Mouse (Mus musculus) CH12.LX (cell line): Measurements from ENCODE around the gene Cela1. TPM values are rescaled to one million over a fixed set of nuclear protein-coding genes. Genes with fewer than 3 reads are reported as not detected.

Experiments
- DNase-seq: peaks from one replicate; pipeline ENCODE4 v3.0.0-alpha.2; 2013; ENCODE audit errors: extremely low read depth
- H3K27ac ChIP-seq: 2 replicates; pipeline ENCODE4 v1.5.1; 2012; ENCODE audit warnings: low read depth, mild to moderate bottlenecking, control low read depth, moderate library complexity; ENCODE audit not compliant: insufficient read depth
- H3K27me3 ChIP-seq: replicated peaks from 2 replicates; pipeline ENCODE3; 2012; ENCODE audit warnings: inconsistent platforms
- H3K36me3 ChIP-seq, 2 experiments: replicated peaks in 1 of 2; 2 replicates each; pipeline versions ENCODE3 to v1.6.1; 2012; ENCODE audit warnings: inconsistent platforms in 1 of 2, low read length in 1 of 2, mild to moderate bottlenecking in 1 of 2, mixed read lengths in 1 of 2, moderate library complexity in 1 of 2; ENCODE audit not compliant: control insufficient read depth in 1 of 2, insufficient read depth in 1 of 2
- H3K4me1 ChIP-seq, 2 experiments: 2 replicates each; pipeline ENCODE4 v1.6.1; 2012; ENCODE audit warnings: inconsistent platforms in 1 of 2, moderate library complexity in 1 of 2; ENCODE audit not compliant: insufficient read depth in 2 of 2, control insufficient read depth in 1 of 2
- H3K4me2 ChIP-seq: 2 replicates; pipeline ENCODE4 v1.6.1; 2012; ENCODE audit warnings: low read depth, mild to moderate bottlenecking, control low read depth; ENCODE audit not compliant: poor library complexity, insufficient read depth, severe bottlenecking
- H3K4me3 ChIP-seq, 3 experiments: fragments of 150-350 bp in 1 of 3; sonication (generic) in 1 of 3; replicated peaks in 1 of 3; 2 replicates each; pipeline versions ENCODE3 to v1.5.1; 2011 to 2012; ENCODE audit warnings: low read depth in 2 of 3, low read length in 2 of 3, mild to moderate bottlenecking in 2 of 3, moderate library complexity in 2 of 3, control low read depth in 1 of 3, improper control_type of control experiment in 1 of 3, inconsistent platforms in 1 of 3, mixed read lengths in 1 of 3; ENCODE audit not compliant: poor library complexity in 1 of 3
- H3K79me2 ChIP-seq: replicated peaks from 2 replicates; pipeline ENCODE4 v1.6.1; 2012; ENCODE audit warnings: mild to moderate bottlenecking, moderate library complexity; ENCODE audit not compliant: control insufficient read depth, poor library complexity, insufficient read depth, severe bottlenecking; ENCODE audit errors: extremely low read depth
- H3K9ac ChIP-seq: 2 replicates; pipeline ENCODE4 v1.6.1; 2012; ENCODE audit warnings: low read depth, mild to moderate bottlenecking, control low read depth, moderate library complexity; ENCODE audit not compliant: insufficient read depth
- H3K9me3 ChIP-seq: replicated peaks from 2 replicates; pipeline ENCODE3; 2012; ENCODE audit warnings: low read length, inconsistent platforms, mixed read lengths
- BHLHE40 ChIP-seq: IDR thresholded peaks from 2 replicates; pipeline ENCODE4 v1.6.1; 2011; ENCODE audit warnings: mild to moderate bottlenecking, low read depth, low read length, improper control_type of control experiment
- CHD1 ChIP-seq: IDR thresholded peaks from 2 replicates; pipeline ENCODE4 v1.6.1; 2012; ENCODE audit warnings: low read depth, low read length, improper control_type of control experiment, inconsistent platforms
- CHD2 ChIP-seq: IDR thresholded peaks from 2 replicates; pipeline ENCODE4 v1.6.1; 2011; ENCODE audit warnings: low read length, improper control_type of control experiment
- E2F4 ChIP-seq: IDR thresholded peaks from 2 replicates; pipeline ENCODE4 v1.6.1; 2011; ENCODE audit warnings: low read depth, low read length, improper control_type of control experiment; ENCODE audit not compliant: insufficient replicate concordance
- ELF1 ChIP-seq: IDR thresholded peaks from 2 replicates; pipeline ENCODE4 v1.6.1; 2014; ENCODE audit warnings: low read depth, mild to moderate bottlenecking, inconsistent platforms, low read length, improper control_type of control experiment
- GABPA ChIP-seq: IDR thresholded peaks from 2 replicates; pipeline ENCODE4 v1.6.1; 2012; ENCODE audit warnings: low read depth, low read length, improper control_type of control experiment, inconsistent platforms; ENCODE audit not compliant: insufficient replicate concordance
- IRF4 ChIP-seq: IDR thresholded peaks from 2 replicates; pipeline ENCODE4 v1.6.1; 2014; ENCODE audit warnings: low read depth, mild to moderate bottlenecking, inconsistent platforms, low read length, improper control_type of control experiment
- JUN ChIP-seq: IDR thresholded peaks from 2 replicates; pipeline ENCODE4 v1.6.1; 2011; ENCODE audit warnings: low read depth, mild to moderate bottlenecking, low read length, improper control_type of control experiment, moderate library complexity; ENCODE audit not compliant: insufficient read depth
- JUND ChIP-seq: conservative IDR thresholded peaks from 2 replicates; pipeline ENCODE4 v1.6.1; 2011; ENCODE audit warnings: low read depth, low read length, improper control_type of control experiment
- KAT2A ChIP-seq: IDR thresholded peaks from 2 replicates; pipeline ENCODE4 v1.6.1; 2012; ENCODE audit warnings: low read length, improper control_type of control experiment, inconsistent platforms; ENCODE audit not compliant: insufficient replicate concordance
- MAZ ChIP-seq: IDR thresholded peaks from 2 replicates; pipeline ENCODE4 v1.6.1; 2012; ENCODE audit warnings: low read depth, mild to moderate bottlenecking, inconsistent platforms, low read length, improper control_type of control experiment, moderate library complexity
- MXI1 ChIP-seq: IDR thresholded peaks from 2 replicates; pipeline ENCODE4 v1.6.1; 2011; ENCODE audit warnings: mild to moderate bottlenecking, low read depth, low read length, improper control_type of control experiment
- MYC ChIP-seq: IDR thresholded peaks from 2 replicates; pipeline ENCODE4 v1.6.1; 2011; ENCODE audit warnings: low read depth, mild to moderate bottlenecking, improper control_type of control experiment, low read length
- NELFE ChIP-seq: IDR thresholded peaks from 2 replicates; pipeline ENCODE4 v1.6.1; 2011; ENCODE audit warnings: low read depth, low read length, improper control_type of control experiment
- NRF1 ChIP-seq: IDR thresholded peaks from 2 replicates; pipeline ENCODE4 v1.6.1; 2014; ENCODE audit warnings: low read depth, mild to moderate bottlenecking, inconsistent platforms, low read length, improper control_type of control experiment, moderate library complexity
- POLR2A ChIP-seq: IDR thresholded peaks from 2 replicates; pipeline ENCODE4 v1.6.1; 2011; ENCODE audit warnings: low read depth, mild to moderate bottlenecking, improper control_type of control experiment, low read length
- POLR2AphosphoS2 ChIP-seq: IDR thresholded peaks from 2 replicates; pipeline ENCODE4 v1.6.1; 2011; ENCODE audit warnings: low read depth, low read length, improper control_type of control experiment
- RAD21 ChIP-seq: IDR thresholded peaks from 2 replicates; pipeline ENCODE4 v1.6.1; 2011; ENCODE audit warnings: low read depth, mild to moderate bottlenecking, low read length, improper control_type of control experiment, moderate library complexity
- RCOR1 ChIP-seq: conservative IDR thresholded peaks from 2 replicates; pipeline ENCODE4 v1.6.1; 2012; ENCODE audit warnings: low read depth, mild to moderate bottlenecking, inconsistent platforms, low read length, improper control_type of control experiment
- SMC3 ChIP-seq: IDR thresholded peaks from 2 replicates; pipeline ENCODE4 v1.6.1; 2011; ENCODE audit warnings: low read depth, low read length, improper control_type of control experiment
- TBP ChIP-seq: conservative IDR thresholded peaks from 2 replicates; pipeline ENCODE4 v1.6.1; 2011; ENCODE audit warnings: low read depth, low read length, improper control_type of control experiment
- ZC3H11A ChIP-seq: IDR thresholded peaks from 2 replicates; pipeline ENCODE4 v1.6.1; 2012; ENCODE audit warnings: low read depth, mild to moderate bottlenecking, inconsistent platforms, low read length, improper control_type of control experiment
- ZKSCAN1 ChIP-seq: IDR thresholded peaks from 2 replicates; pipeline ENCODE4 v1.6.1; 2012; ENCODE audit warnings: low read depth, inconsistent platforms, low read length, improper control_type of control experiment, borderline replicate concordance
- ZNF384 ChIP-seq: IDR thresholded peaks from 2 replicates; pipeline ENCODE4 v1.6.1; 2012; ENCODE audit warnings: low read depth, low read length, improper control_type of control experiment, inconsistent platforms
- dilution Hi-C: fragments of 300-500 bp; cut with MboI; formaldehyde crosslinking; loops from 2 replicates; pipeline ENCODE4 v1.14.3; 2020; ENCODE audit warnings: low sequenced_read_pairs; ENCODE audit not compliant: extremely low pct_unique_long_range_greater_than_20kb, extremely low pct_ligation_motif_present
- in situ Hi-C: fragments of 300-500 bp; cut with MboI; formaldehyde crosslinking; loops from 3 replicates; pipeline ENCODE4 v1.14.3; 2019; ENCODE audit warnings: low sequenced_read_pairs, low pct_ligation_motif_present, low pct_unique_long_range_greater_than_20kb, mixed read lengths
- polyA plus RNA-seq: library from polyadenylated mRNA; unstranded; fragments of >175 nt; gene quantifications from 2 replicates; pipeline ENCODE4 v1.2.1, GENCODE M21; 2012; ENCODE audit warnings: low read depth; ENCODE audit not compliant: insufficient read length
- total RNA-seq, 2 experiments: library from RNA; depleted of rRNA; stranded (reverse); fragments of 300-350 nt in 1 of 2; fragments of >200 nt in 1 of 2; gene quantifications; 2 replicates each; pipeline ENCODE4 v1.2.3; 2012 to 2014

The Cela1 gene
- total and polyA plus RNA-seq, 3 experiments, result 1.3 to 4.8 (median 3.3) TPM

GRCm38 (mm10) chr15:100699386-100699785 lies 11.7 kb upstream of the Cela1 start:
- Histone ChIP-seq H3K4me2 (no peak overlapping the region), H3K27ac (no peak overlapping the region), H3K9me3 (no peaks in the 10 kb centered on the region), H3K4me1 (peaks cover 0 to 21% of the 10 kb centered on the region in 2 experiments; a peak in 2 of 4 replicates), H3K4me3 (no peak overlapping the region), H3K36me3 (peaks cover 0 to 3% of the 10 kb centered on the region in 2 experiments), H3K79me2 (no peaks in the 10 kb centered on the region), H3K9ac (no peak overlapping the region), H3K27me3 (peaks cover 1% of the 10 kb centered on the region)
- no peak for TF ChIP-seq ZNF384
- no peak for TF ChIP-seq IRF4
- no peak for TF ChIP-seq BHLHE40
- no peak for TF ChIP-seq GABPA
- no peak for TF ChIP-seq ELF1
- no peak for TF ChIP-seq JUND
- no peak for TF ChIP-seq MAZ
- no peak for TF ChIP-seq CHD1
- TF ChIP-seq MXI1, result no peak
- TF ChIP-seq E2F4, result no peak
- no peak for TF ChIP-seq MYC
- no peak for TF ChIP-seq RAD21
- no peak for TF ChIP-seq POLR2A
- dilution Hi-C loops (no loop called here), in situ Hi-C loops (no loop called here)
- peak; percentile 68 for DNase-seq

DNA sequence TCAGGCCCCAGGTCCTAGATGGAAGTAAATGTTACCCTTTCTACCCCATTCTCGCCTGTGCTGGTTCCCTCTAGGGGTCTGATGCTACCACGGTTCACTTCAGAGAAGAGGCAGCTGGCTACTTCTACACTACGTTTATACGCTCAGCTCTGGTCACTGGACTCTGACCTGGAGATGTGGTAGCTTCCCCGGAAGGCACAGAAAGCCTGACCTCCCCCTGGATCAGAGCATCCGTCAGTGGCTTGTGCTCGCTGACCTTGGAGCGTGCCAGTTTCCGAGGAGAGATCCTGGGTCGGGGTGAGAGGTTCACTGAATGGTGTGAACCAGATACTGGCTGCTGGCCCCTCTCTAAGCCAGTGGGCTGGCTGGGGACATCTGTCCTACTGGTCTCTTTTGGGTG lies 10.4 kb upstream of the Cela1 start:
- Histone ChIP-seq H3K9me3 (no peaks in the 10 kb centered on the region), H3K4me1 (peaks cover 0 to 21% of the 10 kb centered on the region in 2 experiments; a peak in 2 of 4 replicates), H3K4me2 (no peak overlapping the region), H3K9ac (no peak overlapping the region), H3K4me3 (no peak overlapping the region), H3K27ac (no peak overlapping the region), H3K79me2 (no peaks in the 10 kb centered on the region), H3K36me3 (peaks cover 0 to 3% of the 10 kb centered on the region in 2 experiments), H3K27me3 (no peaks in the 10 kb centered on the region)
- in situ Hi-C loops (no loop called here), dilution Hi-C loops (no loop called here)
- no peak for DNase-seq
- TF ChIP-seq MYC (no peak), RCOR1 (no peak)

GRCm38 (mm10) chr15:100694406-100694805 lies 6.7 kb upstream of the Cela1 start:
- Histone ChIP-seq H3K4me1 (peaks cover 0 to 6% of the 10 kb centered on the region in 2 experiments; a peak in 2 of 4 replicates), H3K36me3 (no peaks in the 10 kb centered on the region), H3K9me3 (peaks cover 21% of the 10 kb centered on the region)
- dilution Hi-C loops (no loop called here), in situ Hi-C loops (loop anchor here (5.0 kb wide), 1 partner anchor 232 kb away; no protein-coding TSS in a partner anchor)
- DNase-seq, result no peak
- TF ChIP-seq KAT2A, result no peak
- no peak for TF ChIP-seq MXI1
- no peak for TF ChIP-seq ZNF384
- TF ChIP-seq SMC3, result no peak
- TF ChIP-seq TBP, result no peak
- no peak for TF ChIP-seq MAZ
- no peak for TF ChIP-seq ZC3H11A
- TF ChIP-seq MYC, result no peak
- no peak for TF ChIP-seq JUN
- TF ChIP-seq JUND, result no peak
- no peak for TF ChIP-seq NELFE
- TF ChIP-seq POLR2AphosphoS2, result no peak
- TF ChIP-seq POLR2A, result no peak
- TF ChIP-seq NRF1, result no peak
- TF ChIP-seq GABPA, result no peak
- TF ChIP-seq RAD21, result no peak
- no peak for TF ChIP-seq ZKSCAN1
- TF ChIP-seq E2F4, result no peak
- no peak for TF ChIP-seq CHD2
- TF ChIP-seq, all 38 proteins: peak for 0
- no peak overlapping the region for H3K4me3 ChIP-seq
- no peak overlapping the region for H3K4me2 ChIP-seq
- no peaks in the 10 kb centered on the region for H3K79me2 ChIP-seq
- no peak overlapping the region for H3K27ac ChIP-seq
- no peak overlapping the region for H3K9ac ChIP-seq
- no peaks in the 10 kb centered on the region for H3K27me3 ChIP-seq
